Mouse (Mus musculus) liver, embryonic 14.5 days (tissue): ENCODE data around the gene Acaa1a. TPM values are rescaled to one million over a fixed set of nuclear protein-coding genes. Genes with fewer than 3 reads are reported as not detected.

Experiments used
- ATAC-seq: fragments of 200-750 bp; cut with Nextera tagmentation; 2 replicates; pipeline ENCODE4 v1.8.0; 2017; ENCODE audit warnings: moderate number of reproducible peaks, mild to moderate bottlenecking, moderate library complexity; ENCODE audit not compliant: insufficient read depth
- DNase-seq, 3 experiments: peaks; one replicate each; pipeline ENCODE4 v3.0.0-alpha.2; 2012 to 2013; ENCODE audit warnings: low read depth in 3 of 3, low spot score in 3 of 3
- H3K27ac ChIP-seq: fragments of 300-500 bp; sonication (generic); 2 replicates; pipeline ENCODE4 v1.5.1; 2014; ENCODE audit warnings: moderate library complexity, mild to moderate bottlenecking, control low read depth, inconsistent platforms
- H3K27me3 ChIP-seq: fragments of 300-500 bp; sonication (generic); 2 replicates; pipeline ENCODE4 v1.6.1; 2014; ENCODE audit warnings: mild to moderate bottlenecking, low read length, moderate library complexity; ENCODE audit not compliant: control insufficient read depth, insufficient read depth
- H3K36me3 ChIP-seq: fragments of 300-500 bp; sonication (generic); replicated peaks from 2 replicates; pipeline ENCODE4 v1.6.1; 2014; ENCODE audit warnings: low read depth; ENCODE audit not compliant: control insufficient read depth, insufficient read depth
- H3K4me1 ChIP-seq, 2 experiments: fragments of 200-500 bp in 1 of 2; fragments of 300-500 bp in 1 of 2; sonication (generic) in 1 of 2; replicated peaks; 2 replicates each; pipeline ENCODE4 v1.6.1; 2012 to 2014; ENCODE audit warnings: antibody characterized with exemption in 1 of 2, inconsistent platforms in 1 of 2, low read length in 1 of 2; ENCODE audit not compliant: control insufficient read depth in 2 of 2, insufficient read depth in 2 of 2
- H3K4me2 ChIP-seq: fragments of 300-500 bp; sonication (generic); 2 replicates; pipeline ENCODE4 v1.6.1; 2014; ENCODE audit warnings: low read depth, mild to moderate bottlenecking, control low read depth, moderate library complexity
- H3K4me3 ChIP-seq, 2 experiments: fragments of 200-500 bp in 1 of 2; fragments of 300-500 bp in 1 of 2; sonication (generic) in 1 of 2; 2 replicates each; pipeline ENCODE4 v1.5.1; 2012 to 2014; ENCODE audit warnings: low read depth in 2 of 2, low read length in 2 of 2, mild to moderate bottlenecking in 2 of 2, control low read depth in 1 of 2, inconsistent platforms in 1 of 2, moderate library complexity in 1 of 2; ENCODE audit not compliant: insufficient read depth in 1 of 2
- H3K9ac ChIP-seq: fragments of 300-500 bp; sonication (generic); replicated peaks from 2 replicates; pipeline ENCODE4 v1.6.1; 2014; ENCODE audit warnings: mild to moderate bottlenecking, control low read depth, moderate library complexity
- H3K9me3 ChIP-seq: fragments of 300-500 bp; sonication (generic); 2 replicates; pipeline ENCODE4 v1.6.1; 2016; ENCODE audit warnings: low read length, mixed read lengths; ENCODE audit not compliant: control insufficient read depth
- CTCF ChIP-seq: IDR thresholded peaks from 2 replicates; pipeline ENCODE4 v1.5.1; 2016; ENCODE audit warnings: antibody characterized with exemption, low read depth, control low read depth
- EP300 ChIP-seq: IDR thresholded peaks from 2 replicates; pipeline ENCODE4 v1.6.1; 2016; ENCODE audit warnings: antibody characterized with exemption, low read depth
- WGBS: fragments of 180-500 bp; shearing (Covaris S2); extraction: QIAGEN DNeasy Blood & Tissue Kit; methylation state at CpG from one replicate; pipeline ENCODE4 v1.1.7; 2014; ENCODE audit not compliant: insufficient replicate concordance; 5-methylcytosine and 5-hydroxymethylcytosine counted together
- polyA plus RNA-seq, 2 experiments: library from polyadenylated mRNA; depleted of rRNA in 1 of 2; stranded (reverse) in 1 of 2; unstranded in 1 of 2; fragments of >200 nt; fragmentation: Nextera tagmentation in 1 of 2; extraction: Ambion mirVana in 1 of 2; gene quantifications; 2 replicates each; pipeline versions ENCODE4 v1.2.1 to v1.2.3; 2012 to 2014

The Acaa1a gene
- polyA plus RNA-seq, 2 experiments = 26.6 to 28.4 TPM

DNA sequence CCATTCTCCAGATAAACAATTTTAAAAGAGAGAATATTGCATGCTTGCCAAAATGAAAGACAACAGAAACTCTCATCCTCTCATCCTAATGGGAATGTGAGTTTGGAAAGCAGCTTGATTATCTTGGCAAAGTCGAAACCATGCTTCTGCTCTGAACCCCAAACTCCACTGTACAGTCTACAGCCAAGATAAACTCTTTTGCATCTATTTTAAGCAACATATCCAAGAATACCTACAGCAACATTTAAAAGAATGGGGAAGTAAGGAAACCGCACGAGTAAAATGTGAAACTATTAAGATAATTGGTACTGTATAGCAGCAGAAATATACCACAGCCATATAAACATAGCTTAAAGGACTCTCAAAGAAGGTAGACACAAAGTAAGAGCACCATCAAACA is 11.0 kb upstream of the Acaa1a start:
- ATAC-seq (no peak), DNase-seq (no peak)
- H3K4me1 ChIP-seq = peaks cover 2 to 9% of the 10 kb centered on the region in 2 experiments; a peak in 2 of 4 replicates
- H3K9me3 ChIP-seq = no peaks in the 10 kb centered on the region
- no peak overlapping the region for H3K9ac ChIP-seq
- no peaks in the 10 kb centered on the region for H3K27me3 ChIP-seq
- 44% methylated on average over 3 of the region's 3 CpGs for WGBS
- no peak overlapping the region for H3K4me3 ChIP-seq
- H3K27ac ChIP-seq = no peak overlapping the region
- H3K36me3 ChIP-seq = no peaks in the 10 kb centered on the region
- TF ChIP-seq CTCF (no peak), EP300 (no peak)
- H3K4me2 ChIP-seq = no peak overlapping the region

DNA sequence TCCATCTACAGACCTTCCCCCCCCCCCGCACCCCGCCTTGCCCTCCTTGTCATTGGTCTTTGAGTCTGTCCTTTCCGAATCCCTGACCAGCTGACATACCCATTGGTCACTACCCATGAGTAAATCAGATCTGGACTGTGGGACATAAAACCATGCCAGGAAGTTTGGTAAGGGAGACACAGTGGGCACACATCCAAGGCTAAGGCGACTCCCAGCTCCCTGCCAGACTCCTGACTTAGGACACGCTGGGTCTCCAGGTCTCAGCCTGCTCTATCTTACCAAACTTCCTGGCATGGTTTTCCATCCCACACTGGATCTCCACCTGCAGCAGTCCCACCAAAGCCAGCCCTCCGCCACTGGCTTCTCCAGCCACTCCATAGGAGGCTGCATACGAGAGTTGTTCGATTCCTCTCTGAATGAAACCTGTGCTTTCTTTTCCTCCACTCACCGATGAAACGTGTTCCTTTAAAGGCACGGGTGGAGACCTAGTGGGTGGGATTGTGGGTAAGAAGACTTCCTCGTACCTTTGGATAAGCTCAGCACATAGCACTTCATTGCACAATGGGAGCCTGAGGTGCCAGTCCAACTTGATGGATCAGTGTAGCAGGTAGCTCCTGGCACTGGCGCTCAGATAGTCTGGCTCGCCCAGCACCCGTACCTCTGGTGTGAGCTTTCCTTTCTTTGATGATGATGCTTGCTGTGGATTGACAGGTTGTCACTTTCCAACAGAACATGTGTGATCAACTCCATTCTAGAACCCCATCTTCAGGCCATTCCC is 9.1 kb upstream of the Acaa1a start:
- H3K4me1 ChIP-seq = peaks cover 0 to 3% of the 10 kb centered on the region in 2 experiments; a peak in 1 of 4 replicates
- DNase-seq (no peak), ATAC-seq (no peak)
- no peak overlapping the region for H3K27ac ChIP-seq
- no peaks in the 10 kb centered on the region for H3K36me3 ChIP-seq
- no peak overlapping the region for H3K4me3 ChIP-seq
- H3K9me3 ChIP-seq = no peaks in the 10 kb centered on the region
- H3K4me2 ChIP-seq = no peak overlapping the region
- TF ChIP-seq CTCF = no peak
- no peak for TF ChIP-seq EP300
- no peak overlapping the region for H3K9ac ChIP-seq
- H3K27me3 ChIP-seq = no peaks in the 10 kb centered on the region
- WGBS = 68% methylated on average over 15 of the region's 15 CpGs

DNA sequence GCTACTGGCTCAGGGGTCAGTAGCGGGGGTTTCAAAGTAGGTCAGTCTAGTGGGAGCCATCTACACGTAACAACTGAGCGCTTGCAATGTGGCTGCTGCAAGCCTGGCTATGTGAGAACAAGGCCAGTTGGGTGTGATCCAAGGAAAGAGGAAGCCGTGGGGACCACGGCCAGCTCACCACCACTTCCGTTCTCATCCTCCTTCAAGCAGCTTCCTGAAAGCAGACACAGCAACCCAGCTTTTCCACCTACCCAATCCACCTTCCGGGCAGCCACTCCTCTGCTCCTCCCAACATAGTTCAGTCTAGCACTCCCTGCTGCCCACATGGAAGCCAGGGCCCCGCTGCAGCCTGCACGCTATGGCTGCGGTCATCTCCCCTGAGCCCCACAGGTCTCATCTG is 5.2 kb upstream of the Acaa1a start:
- H3K4me2 ChIP-seq = no peak overlapping the region
- no peak for DNase-seq
- no peak; the same call in 1 of the 2 replicates for ATAC-seq

DNA sequence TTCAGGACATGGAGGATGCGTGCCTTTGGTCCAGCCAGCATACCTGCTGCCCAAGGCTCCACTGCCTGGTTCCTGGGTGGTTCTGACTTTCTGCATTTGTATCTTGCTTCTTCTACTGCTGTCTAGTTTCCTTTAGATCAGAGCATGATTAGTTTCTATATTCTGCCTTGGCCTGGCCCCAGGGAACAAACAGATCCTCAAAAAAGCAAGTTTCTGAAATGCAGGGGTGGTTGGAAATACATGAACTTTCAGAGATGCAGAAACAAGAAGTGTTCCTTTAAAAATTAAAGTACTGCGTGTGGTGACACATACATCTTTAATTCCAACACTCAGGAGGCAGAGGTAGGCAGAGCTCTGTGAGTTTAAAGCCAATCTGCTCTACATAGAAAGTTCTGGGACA is 4.6 kb upstream of the Acaa1a start:
- TF ChIP-seq EP300 (no peak), CTCF (no peak)
- 70% methylated on average over 2 of the region's 2 CpGs for WGBS
- Histone ChIP-seq H3K36me3 (no peaks in the 10 kb centered on the region), H3K9ac (no peak overlapping the region), H3K4me2 (no peak overlapping the region), H3K27me3 (no peaks in the 10 kb centered on the region), H3K27ac (no peak overlapping the region), H3K9me3 (no peaks in the 10 kb centered on the region), H3K4me1 (peaks cover 6 to 9% of the 10 kb centered on the region in 2 experiments), H3K4me3 (no peak overlapping the region)
- no peak for DNase-seq
- no peak for ATAC-seq

More for the DNA sequence above, 5.2 kb upstream of the Acaa1a start:
- Histone ChIP-seq H3K27ac (no peak overlapping the region), H3K4me3 (no peak overlapping the region), H3K4me1 (peaks cover 5 to 7% of the 10 kb centered on the region in 2 experiments), H3K9me3 (no peaks in the 10 kb centered on the region), H3K9ac (no peak overlapping the region), H3K27me3 (no peaks in the 10 kb centered on the region), H3K36me3 (no peaks in the 10 kb centered on the region)
- TF ChIP-seq EP300 = no peak
- TF ChIP-seq CTCF = no peak
- WGBS = 21% methylated on average over 10 of the region's 10 CpGs

DNA sequence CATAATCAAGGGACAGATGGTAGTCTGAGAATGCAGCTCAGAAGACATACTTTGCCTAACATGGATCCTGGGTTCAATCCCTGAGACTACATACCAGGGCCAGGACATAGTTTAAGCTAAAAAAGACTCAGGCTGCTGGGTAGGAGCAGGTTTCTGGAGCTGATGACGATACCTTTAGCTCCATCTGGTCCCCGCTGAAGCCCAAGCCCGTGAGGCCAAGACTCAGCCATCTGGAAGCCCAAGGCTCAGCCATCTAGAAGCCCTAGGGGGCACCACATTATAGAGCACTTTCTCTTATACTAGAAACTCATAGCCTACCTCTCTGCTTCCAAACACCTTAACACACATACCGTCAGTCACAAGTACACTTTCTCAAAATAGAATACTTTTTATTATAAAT is 3.9 kb upstream of the Acaa1a start:
- Histone ChIP-seq H3K9ac (no peak overlapping the region), H3K4me1 (peaks cover 11 to 15% of the 10 kb centered on the region in 2 experiments), H3K9me3 (no peaks in the 10 kb centered on the region), H3K27ac (no peak overlapping the region), H3K27me3 (no peaks in the 10 kb centered on the region), H3K36me3 (no peaks in the 10 kb centered on the region), H3K4me2 (no peak overlapping the region), H3K4me3 (no peak overlapping the region)
- no peak for DNase-seq
- TF ChIP-seq CTCF (no peak), EP300 (no peak)
- no peak for ATAC-seq
- WGBS = 79% methylated on average over 4 of the region's 4 CpGs
